ENCODE assay signal across 14 mouse cellular contexts in the genomic region with DNA sequence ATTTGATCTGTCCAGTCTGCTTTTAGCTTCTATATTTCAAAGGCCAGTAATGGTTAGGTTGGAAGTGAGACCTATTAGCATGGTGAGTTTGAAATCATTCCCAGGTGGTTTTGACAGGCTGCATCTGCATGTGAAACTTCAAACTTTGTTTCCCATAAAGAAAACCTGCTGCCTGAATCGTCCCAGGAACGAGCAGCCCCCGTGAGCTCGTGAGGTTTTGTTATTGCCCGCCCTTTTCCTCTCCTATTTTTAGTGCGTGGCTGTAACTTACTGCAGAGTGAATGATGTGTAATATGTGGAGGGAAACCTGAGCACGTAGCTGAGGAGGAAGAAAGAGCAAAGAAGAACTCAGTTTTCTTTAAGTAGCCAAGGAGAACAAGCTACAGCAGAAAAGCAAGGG.
DNase-seq lines count a peak whose midpoint lies in the region; ATAC-seq and TF ChIP-seq lines count a peak whose summit lies in the region.
"Had no signal": no experiment of that assay in that cellular context is flagged by ENCODE, and none has a peak within 500 bp of the region (broad histone marks: within the 10 kb centered on the region; RNA-seq: fewer than 3 reads in every experiment).

No protein-coding gene starts in this region.

- no peak overlapping the region for H3K4me3 ChIP-seq in heart, embryonic 13.5 days
- H3K4me3 ChIP-seq in testis, adult 2 months (ENCODE audit: control insufficient read depth, low read depth, low read length), result no peak overlapping the region
- no peak overlapping the region for H3K4me3 ChIP-seq in limb, embryonic 10.5 days
- H3K4me3 ChIP-seq: liver, embryonic 15.5 days had no signal

- peak overlapping the region; percentile 66 for H3K27ac ChIP-seq in heart, embryonic 13.5 days (replicated peaks)
- peak overlapping the region; percentile 29; the same call in 1 of the 2 replicates for H3K27ac ChIP-seq in testis, adult 2 months (ENCODE audit: control insufficient read depth, insufficient read depth, low read depth, low read length)
- peak overlapping the region; percentile 86 for H3K27ac ChIP-seq in limb, embryonic 10.5 days
- H3K27ac ChIP-seq: hindbrain, postnatal 0 days; liver, embryonic 15.5 days had no signal

- WGBS in heart, embryonic 13.5 days, result 10% methylated on average over 7 of the region's 7 CpGs
- 15% methylated on average over 7 of the region's 7 CpGs for WGBS in limb, embryonic 10.5 days

- peak overlapping the region; percentile 50 for H3K9ac ChIP-seq in heart, embryonic 13.5 days
- H3K9ac ChIP-seq: liver, embryonic 15.5 days had no signal

- TF ChIP-seq CTCF in testis, adult 2 months (IDR thresholded peaks at IDR 0.05; ENCODE audit: control insufficient read depth, insufficient read depth, insufficient replicate concordance, low read depth, low read length), result no peak

- no peaks in the 10 kb centered on the region for H3K27me3 ChIP-seq in heart, embryonic 13.5 days (replicated peaks)
- no peaks in the 10 kb centered on the region for H3K27me3 ChIP-seq in testis, adult 2 months (ENCODE audit: control insufficient read depth, insufficient read depth, low read length)
- H3K27me3 ChIP-seq in limb, embryonic 10.5 days (ENCODE audit: low read depth, poor library complexity, severe bottlenecking), result no peaks in the 10 kb centered on the region
- H3K27me3 ChIP-seq: liver, embryonic 15.5 days had no signal

- DNase-seq in heart, postnatal 4 days, result no peak
- DNase-seq in testis, postnatal 10 days (ENCODE audit: low spot score), result no peak
- DNase-seq in limb, embryonic 10.5 days (ENCODE audit: low spot score), result no peak
- no peak for DNase-seq in natural killer cell, adult 2 months (ENCODE audit: low spot score in 2 of 2)
- DNase-seq in adrenal gland, postnatal 14 days, result no peak
- DNase-seq: cerebellum, postnatal 25 days; kidney, adult 8-10 months; lung, postnatal 4 days had no signal

- ATAC-seq in heart, embryonic 13.5 days (ENCODE audit: extremely low read depth, insufficient number of reproducible peaks, low FRiP score, low TSS enrichment), result no peak
- ATAC-seq: activated CD4-positive, CD25-positive, alpha-beta regulatory T cell, adult 4 months; hindbrain, postnatal 0 days; midbrain, embryonic 16.5 days had no signal

- no peak for TF ChIP-seq POLR2A in testis, adult 2 months (IDR thresholded peaks at IDR 0.05; ENCODE audit: control insufficient read depth, low read depth, low read length)

- H3K4me1 ChIP-seq in heart, embryonic 13.5 days, result peaks cover 62% of the 10 kb centered on the region
- H3K4me1 ChIP-seq in testis, adult 2 months (ENCODE audit: control insufficient read depth, insufficient read depth, low read length), result no peaks in the 10 kb centered on the region
- H3K4me1 ChIP-seq in limb, embryonic 10.5 days, result peaks cover 94% of the 10 kb centered on the region
- H3K4me1 ChIP-seq: liver, embryonic 15.5 days had no signal

- H3K9me3 ChIP-seq in heart, embryonic 13.5 days, result no peaks in the 10 kb centered on the region
- no peaks in the 10 kb centered on the region for H3K9me3 ChIP-seq in limb, embryonic 10.5 days (replicated peaks)
- H3K9me3 ChIP-seq: liver, embryonic 15.5 days had no signal

- peak overlapping the region; percentile 47 for H3K4me2 ChIP-seq in heart, embryonic 13.5 days
- H3K4me2 ChIP-seq: liver, embryonic 15.5 days had no signal

- no peaks in the 10 kb centered on the region; the same call in 1 of the 2 replicates for H3K36me3 ChIP-seq in heart, embryonic 13.5 days
- H3K36me3 ChIP-seq in testis, adult 2 months (ENCODE audit: control insufficient read depth, insufficient read depth, low read length), result no peaks in the 10 kb centered on the region
- no peaks in the 10 kb centered on the region for H3K36me3 ChIP-seq in limb, embryonic 10.5 days
- H3K36me3 ChIP-seq: liver, embryonic 15.5 days had no signal

Comparison
In these comparisons a context has a peak if more than half of its experiments do, and no peak if none do; other contexts are left out.
1. H3K27ac ChIP-seq: peak in every context shown above with its lines; median percentile 86 in limb, embryonic 10.5 days; 66 in heart, embryonic 13.5 days; 29 in testis, adult 2 months.